In the genomic region with DNA sequence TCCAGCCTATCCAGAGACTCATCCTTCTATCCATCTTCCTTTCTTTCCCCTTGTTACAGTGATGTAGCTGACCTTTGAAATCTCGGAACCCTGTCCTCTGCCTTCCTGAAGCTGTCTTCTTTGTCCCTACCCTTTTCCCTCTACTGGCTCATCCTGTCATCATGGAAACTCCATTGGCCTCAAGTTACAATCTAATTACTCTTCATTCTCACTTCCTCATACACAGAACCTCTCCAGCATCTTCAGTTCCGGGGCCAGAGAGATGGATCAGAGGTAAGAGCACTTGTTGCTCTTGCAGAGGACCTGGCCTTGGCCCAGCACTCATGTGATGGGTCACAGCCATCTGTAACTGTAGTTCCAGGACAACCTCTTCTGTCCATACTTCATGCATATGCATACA, we compare ENCODE assay signal across 25 mouse cellular contexts.
"Had no signal": no experiment of that assay in that cellular context is flagged by ENCODE, and none has a peak within 500 bp of the region (broad histone marks: within the 10 kb centered on the region; RNA-seq: fewer than 3 reads in every experiment).

No protein-coding gene starts in this region.

- H3K9me3 ChIP-seq: limb, embryonic 13.5 days; liver, embryonic 12.5 days; liver, embryonic 15.5 days; megakaryocyte, embryonic 14.5 days; midbrain, embryonic 10.5 days; midbrain, embryonic 13.5 days; neural tube, embryonic 12.5 days; neural tube, embryonic 15.5 days; stomach, embryonic 15.5 days had no signal

- H3K4me2 ChIP-seq: limb, embryonic 13.5 days; liver, embryonic 12.5 days; liver, embryonic 15.5 days; midbrain, embryonic 13.5 days; neural tube, embryonic 12.5 days; neural tube, embryonic 15.5 days; stomach, embryonic 15.5 days had no signal

- H3K4me1 ChIP-seq: liver, embryonic 12.5 days; liver, embryonic 15.5 days; midbrain, embryonic 10.5 days; midbrain, embryonic 13.5 days; neural tube, embryonic 12.5 days; neural tube, embryonic 15.5 days; stomach, embryonic 15.5 days had no signal

- H3K36me3 ChIP-seq: limb, embryonic 13.5 days; liver, embryonic 12.5 days; liver, embryonic 15.5 days; midbrain, embryonic 10.5 days; neural tube, embryonic 12.5 days; stomach, embryonic 15.5 days had no signal

- H3K27me3 ChIP-seq: liver, embryonic 12.5 days; liver, embryonic 15.5 days; megakaryocyte, embryonic 14.5 days; midbrain, embryonic 13.5 days; neural tube, embryonic 12.5 days; neural tube, embryonic 15.5 days; stomach, embryonic 15.5 days had no signal

- ATAC-seq: intestine, embryonic 16.5 days; liver, embryonic 12.5 days; midbrain, embryonic 13.5 days had no signal

- DNase-seq: kidney, adult 18-20 months; kidney, adult 9 months; kidney, postnatal 14 days; kidney, postnatal 4 days; left cerebral cortex, postnatal 4 days; liver; lung, adult 18-20 months; lung, postnatal 14 days; lung, postnatal 4 days; right cerebral cortex, adult 18-20 months; right cerebral cortex, postnatal 14 days; right cerebral cortex, postnatal 4 days; spleen, adult 18-20 months; thymus, adult 18-20 months; thymus, postnatal 14 days had no signal

- H3K9ac ChIP-seq: limb, embryonic 13.5 days; liver, embryonic 12.5 days; liver, embryonic 15.5 days; midbrain, embryonic 13.5 days; neural tube, embryonic 12.5 days; neural tube, embryonic 15.5 days; stomach, embryonic 15.5 days had no signal

- H3K4me3 ChIP-seq: limb, embryonic 13.5 days; liver, embryonic 12.5 days; liver, embryonic 15.5 days; megakaryocyte, embryonic 14.5 days; midbrain, embryonic 10.5 days; midbrain, embryonic 13.5 days; neural tube, embryonic 12.5 days; neural tube, embryonic 15.5 days; stomach, embryonic 15.5 days had no signal

- H3K27ac ChIP-seq: limb, embryonic 13.5 days; liver, embryonic 12.5 days; liver, embryonic 15.5 days; midbrain, embryonic 10.5 days; midbrain, embryonic 13.5 days; neural tube, embryonic 12.5 days; neural tube, embryonic 15.5 days; stomach, embryonic 15.5 days had no signal
